Mouse (Mus musculus) intestine, embryonic 15.5 days (tissue): Measurements from ENCODE around the gene Ube2m. TPM values are rescaled to one million over a fixed set of nuclear protein-coding genes. Genes with fewer than 3 reads are reported as not detected.

Experiments
- ATAC-seq: fragments of 200-750 bp; cut with Nextera tagmentation; 2 replicates; pipeline ENCODE4 v1.8.0; 2017; ENCODE audit warnings: moderate TSS enrichment, moderate library complexity
- H3K27ac ChIP-seq: fragments of 300-500 bp; sonication (generic); 2 replicates; pipeline ENCODE4 v1.5.1; 2015; ENCODE audit warnings: mild to moderate bottlenecking, inconsistent platforms
- H3K27me3 ChIP-seq: fragments of 300-500 bp; sonication (generic); replicated peaks from 2 replicates; pipeline ENCODE4 v1.6.1; 2015; ENCODE audit warnings: inconsistent platforms
- H3K36me3 ChIP-seq: fragments of 300-500 bp; sonication (generic); 2 replicates; pipeline ENCODE4 v1.6.1; 2015; ENCODE audit warnings: inconsistent platforms
- H3K4me1 ChIP-seq: fragments of 300-500 bp; sonication (generic); replicated peaks from 2 replicates; pipeline ENCODE4 v1.6.1; 2015; ENCODE audit warnings: inconsistent platforms
- H3K4me2 ChIP-seq: fragments of 300-500 bp; sonication (generic); replicated peaks from 2 replicates; pipeline ENCODE4 v1.6.1; 2015; ENCODE audit warnings: mild to moderate bottlenecking, inconsistent platforms
- H3K4me3 ChIP-seq: fragments of 300-500 bp; sonication (generic); replicated peaks from 2 replicates; pipeline ENCODE4 v1.5.1; 2015; ENCODE audit warnings: inconsistent platforms
- H3K9ac ChIP-seq: fragments of 300-500 bp; sonication (generic); 2 replicates; pipeline ENCODE4 v1.6.1; 2015; ENCODE audit warnings: inconsistent platforms
- H3K9me3 ChIP-seq: fragments of 300-500 bp; sonication (generic); 2 replicates; pipeline ENCODE4 v1.6.1; 2016; ENCODE audit warnings: inconsistent platforms
- WGBS: fragments of 180-500 bp; shearing (Covaris S2); methylation state at CpG from one replicate; pipeline ENCODE4 v1.1.7; 2015; 5-methylcytosine and 5-hydroxymethylcytosine counted together
- polyA plus RNA-seq: library from polyadenylated mRNA; unstranded; fragments of >200 nt; fragmentation: Nextera tagmentation; extraction: Ambion mirVana; gene quantifications from 2 replicates; pipeline ENCODE4 v1.2.1, GENCODE M21; 2015

Ube2m gene
- polyA plus RNA-seq, 1 experiment from 2014 or later, result 109 TPM

DNA sequence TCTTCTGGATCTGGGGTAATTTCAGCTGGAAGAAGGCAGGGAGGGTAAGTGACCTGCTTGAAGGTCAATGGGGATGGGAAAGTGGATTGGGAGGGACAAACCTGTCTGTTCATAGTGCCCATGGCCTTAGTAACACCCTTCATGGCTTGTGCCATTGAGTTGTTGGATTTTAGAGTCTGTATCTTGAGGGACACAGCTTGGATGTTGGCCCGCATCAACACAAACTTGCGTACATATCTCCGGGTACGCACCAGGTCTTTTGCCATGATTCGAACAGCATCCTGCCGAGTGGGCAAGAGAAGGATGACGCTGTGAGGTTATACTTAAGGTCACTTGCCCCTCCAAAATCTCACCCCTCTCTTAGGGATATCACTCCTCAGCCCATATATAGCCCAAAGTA is 5.5 kb downstream of the Ube2m start:
- Histone ChIP-seq H3K27ac (0 out of 2 replicates have a peak overlapping the region, but pooled peaks have one; percentile 22), H3K27me3 (no peaks in the 10 kb centered on the region), H3K4me3 (no peak overlapping the region), H3K9me3 (no peaks in the 10 kb centered on the region), H3K4me1 (peaks cover 27% of the 10 kb centered on the region), H3K9ac (peak overlapping the region; percentile 81; the same call in 1 of the 2 replicates), H3K4me2 (no peak overlapping the region), H3K36me3 (peaks cover 59% of the 10 kb centered on the region)
- ATAC-seq, result no peak
- 87% methylated on average over 7 of the region's 7 CpGs for WGBS

DNA sequence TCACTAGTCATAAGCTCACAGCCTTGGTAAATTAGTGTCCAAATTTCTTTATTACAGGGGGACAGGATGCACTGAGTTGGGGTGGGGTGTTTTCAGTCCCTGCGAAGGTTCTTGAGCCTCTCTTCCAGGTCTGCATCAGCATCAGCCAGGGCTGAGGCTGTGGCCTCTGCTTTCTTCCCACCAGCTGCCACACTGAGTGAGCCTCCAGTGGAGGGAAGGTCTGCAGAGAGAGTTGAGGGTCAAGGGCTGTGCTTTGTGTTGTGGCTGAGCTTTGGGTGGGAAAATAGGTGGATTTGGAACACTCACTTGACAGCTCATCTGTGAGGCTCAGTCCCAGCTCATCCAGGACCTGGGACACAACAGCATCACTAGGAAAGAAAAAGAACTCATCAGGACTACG is 6.1 kb downstream of the Ube2m start:
- Histone ChIP-seq H3K4me1 (peaks cover 29% of the 10 kb centered on the region), H3K27me3 (no peaks in the 10 kb centered on the region), H3K36me3 (peaks cover 65% of the 10 kb centered on the region), H3K9ac (no peak overlapping the region), H3K9me3 (no peaks in the 10 kb centered on the region), H3K4me3 (no peak overlapping the region), H3K4me2 (no peak overlapping the region), H3K27ac (no peak overlapping the region)
- ATAC-seq, result no peak
- 69% methylated on average over 2 of the region's 2 CpGs for WGBS

DNA sequence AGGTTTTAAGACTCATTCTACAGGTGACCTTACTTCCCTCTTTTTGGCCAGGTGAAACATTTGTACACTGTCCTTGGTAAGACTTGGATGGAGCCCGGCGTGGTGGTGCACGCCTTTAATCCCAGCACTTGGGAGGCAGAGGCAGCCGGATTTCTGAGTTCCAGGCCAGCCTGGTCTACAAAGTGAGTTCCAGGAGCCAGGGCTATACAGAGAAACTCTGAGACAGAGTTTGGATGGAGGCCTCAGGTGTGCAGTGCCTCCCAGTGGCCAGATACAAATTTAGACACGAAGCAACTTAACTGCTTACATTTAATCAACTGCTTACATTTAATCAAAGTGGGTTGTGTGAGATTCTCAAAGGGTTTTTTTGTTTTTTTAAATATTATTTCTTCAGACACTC is 7.0 kb downstream of the Ube2m start:
- 73% methylated on average over 5 of the region's 5 CpGs for WGBS
- H3K36me3 ChIP-seq, result peaks cover 68% of the 10 kb centered on the region

DNA sequence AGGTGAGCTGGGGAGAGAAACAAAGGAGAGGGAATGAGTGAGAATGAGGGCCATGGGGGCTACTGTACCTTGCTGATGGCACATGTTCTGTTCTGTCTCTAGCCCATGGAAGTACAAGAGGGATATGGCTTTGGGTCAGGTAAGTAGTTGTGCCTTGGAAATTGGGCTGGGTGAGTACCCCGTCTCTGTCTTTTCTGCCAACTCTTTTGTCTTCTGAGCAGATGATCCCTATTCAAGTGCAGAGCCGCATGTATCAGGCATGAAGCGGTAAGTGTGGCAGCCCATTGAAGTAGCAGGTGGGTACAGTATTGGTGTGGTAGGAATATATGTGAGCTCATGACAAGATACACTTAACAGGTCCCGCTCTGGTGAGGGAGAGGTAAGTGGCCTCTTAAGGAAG is 9.1 kb downstream of the Ube2m start:
- ATAC-seq, result no peak
- Histone ChIP-seq H3K4me1 (peaks cover 23% of the 10 kb centered on the region), H3K36me3 (peaks cover 58% of the 10 kb centered on the region), H3K9me3 (no peaks in the 10 kb centered on the region), H3K4me3 (no peak overlapping the region), H3K27me3 (no peaks in the 10 kb centered on the region), H3K27ac (no peak overlapping the region), H3K4me2 (no peak overlapping the region), H3K9ac (no peak overlapping the region)
- WGBS, result 92% methylated on average over 4 of the region's 4 CpGs

More for the DNA sequence above, 7.0 kb downstream of the Ube2m start:
- Histone ChIP-seq H3K27ac (no peak overlapping the region), H3K9me3 (no peaks in the 10 kb centered on the region), H3K4me2 (no peak overlapping the region), H3K4me3 (no peak overlapping the region), H3K9ac (no peak overlapping the region), H3K4me1 (peaks cover 26% of the 10 kb centered on the region), H3K27me3 (no peaks in the 10 kb centered on the region)
- ATAC-seq, result no peak

DNA sequence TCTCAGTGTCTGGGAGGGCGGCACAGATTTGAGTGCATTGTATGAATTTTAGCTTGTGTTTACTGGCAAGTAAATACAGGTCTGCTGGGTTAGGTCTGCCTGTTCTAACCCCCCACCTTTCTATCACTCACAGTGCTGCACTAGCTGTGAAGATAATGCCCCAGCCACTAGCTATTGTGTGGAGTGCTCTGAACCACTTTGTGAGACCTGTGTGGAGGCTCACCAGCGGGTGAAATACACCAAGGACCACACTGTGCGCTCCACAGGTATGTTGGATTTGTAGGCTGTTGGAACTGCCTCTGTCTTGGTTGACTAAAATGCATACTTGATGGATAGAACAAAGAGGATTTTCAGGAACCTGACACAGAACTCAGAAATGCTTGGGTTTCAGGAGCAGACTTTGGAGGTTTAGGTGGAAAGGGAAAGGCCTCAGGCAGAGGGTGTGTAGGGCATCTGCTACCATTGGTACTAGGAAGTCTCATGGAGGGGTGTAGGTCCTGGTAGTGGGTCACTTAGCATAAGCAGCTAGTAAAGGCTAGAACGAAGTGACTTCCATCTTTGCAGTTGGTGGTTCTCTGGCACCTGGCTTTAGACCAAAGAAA is 12.5 kb downstream of the Ube2m start:
- no peak for ATAC-seq
- peaks cover 43% of the 10 kb centered on the region for H3K36me3 ChIP-seq
- no peaks in the 10 kb centered on the region for H3K27me3 ChIP-seq
- H3K4me2 ChIP-seq, result peak overlapping the region; percentile 91
- H3K9ac ChIP-seq, result peak overlapping the region; percentile 98
- H3K4me3 ChIP-seq, result peak overlapping the region; percentile 94
- H3K9me3 ChIP-seq, result no peaks in the 10 kb centered on the region
- WGBS, result 29% methylated on average over 4 of the region's 4 CpGs
- H3K4me1 ChIP-seq, result peaks cover 23% of the 10 kb centered on the region
- 0 out of 2 replicates have a peak overlapping the region, but pooled peaks have one; percentile 100 for H3K27ac ChIP-seq

DNA sequence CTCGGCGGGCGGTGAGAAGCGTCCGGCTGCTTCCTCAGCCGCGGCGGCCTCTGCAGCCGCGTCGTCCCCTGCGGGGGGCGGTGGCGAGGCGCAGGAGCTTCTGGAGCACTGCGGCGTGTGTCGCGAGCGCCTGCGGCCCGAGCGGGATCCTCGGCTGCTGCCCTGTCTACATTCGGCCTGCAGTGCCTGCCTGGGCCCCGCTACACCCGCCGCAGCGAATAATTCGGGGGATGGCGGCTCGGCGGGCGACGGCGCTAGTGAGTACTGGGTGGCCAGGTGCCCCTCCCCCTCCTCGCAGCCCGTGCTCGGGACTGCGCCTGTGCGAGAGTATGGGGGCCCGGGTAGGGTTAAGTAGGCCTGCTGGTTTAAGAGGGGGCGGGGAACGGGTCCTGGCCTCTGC is 13.3 kb downstream of the Ube2m start:
- H3K4me1 ChIP-seq, result peaks cover 23% of the 10 kb centered on the region
- H3K9me3 ChIP-seq, result no peaks in the 10 kb centered on the region
- H3K9ac ChIP-seq, result peak overlapping the region; percentile 98
- peak overlapping the region; percentile 100 for H3K27ac ChIP-seq
- WGBS, result under 1% methylated on average over 43 of the region's 44 CpGs
- H3K4me2 ChIP-seq, result peak overlapping the region; percentile 91
- peak overlapping the region; percentile 94 for H3K4me3 ChIP-seq
- peak; percentile 67 for ATAC-seq
- peaks cover 35% of the 10 kb centered on the region for H3K36me3 ChIP-seq
- no peaks in the 10 kb centered on the region for H3K27me3 ChIP-seq

DNA sequence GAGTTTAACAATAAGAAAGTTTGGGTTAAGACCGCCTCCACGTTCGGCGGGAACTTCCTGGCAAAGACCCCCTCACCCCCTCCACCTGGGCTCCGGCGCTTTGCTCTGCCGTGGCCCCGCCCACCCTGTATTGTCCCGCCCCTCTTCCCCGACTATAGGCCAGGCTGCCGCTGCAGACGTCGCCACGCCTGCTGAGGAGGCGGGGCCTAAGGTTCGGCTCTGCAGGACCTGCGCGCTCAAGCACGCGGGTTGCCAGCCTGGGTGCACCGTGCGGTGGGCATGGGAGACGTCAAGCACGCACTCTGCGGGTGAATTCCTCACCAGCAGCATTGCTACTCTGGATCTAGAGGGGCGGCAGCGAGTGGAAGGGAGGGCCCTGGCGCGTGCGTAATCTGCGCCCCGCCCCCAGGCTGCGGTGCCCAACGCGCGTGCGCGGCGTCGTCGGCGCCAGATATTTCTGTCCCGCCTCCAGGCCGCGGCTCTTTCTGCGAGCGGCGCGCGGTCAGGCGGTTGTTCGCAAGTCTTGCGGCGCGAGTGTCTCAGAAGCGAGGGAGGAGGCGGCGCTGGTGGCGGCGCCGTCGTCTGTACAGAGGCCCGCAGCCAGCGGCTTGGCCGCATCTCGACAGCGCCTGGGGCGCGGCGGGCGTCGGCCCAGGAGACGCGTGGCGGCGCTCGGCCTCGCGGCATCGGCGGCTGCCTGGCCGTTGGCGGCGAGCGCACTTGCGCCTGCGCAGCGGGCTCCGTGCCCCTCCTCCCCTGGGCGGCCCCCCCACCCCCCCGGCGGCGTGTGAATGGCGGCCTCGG is 13.9 kb downstream of the Ube2m start:
- peak overlapping the region; percentile 94 for H3K4me3 ChIP-seq
- H3K27me3 ChIP-seq, result no peaks in the 10 kb centered on the region
- H3K4me2 ChIP-seq, result peak overlapping the region; percentile 91
- peak overlapping the region; percentile 100 for H3K27ac ChIP-seq
- ATAC-seq, result peak; percentile 85
- under 1% methylated on average over 84 of the region's 95 CpGs for WGBS
- H3K36me3 ChIP-seq, result peaks cover 28% of the 10 kb centered on the region
- H3K9ac ChIP-seq, result peak overlapping the region; percentile 98
- H3K9me3 ChIP-seq, result no peaks in the 10 kb centered on the region
- peaks cover 23% of the 10 kb centered on the region for H3K4me1 ChIP-seq

DNA sequence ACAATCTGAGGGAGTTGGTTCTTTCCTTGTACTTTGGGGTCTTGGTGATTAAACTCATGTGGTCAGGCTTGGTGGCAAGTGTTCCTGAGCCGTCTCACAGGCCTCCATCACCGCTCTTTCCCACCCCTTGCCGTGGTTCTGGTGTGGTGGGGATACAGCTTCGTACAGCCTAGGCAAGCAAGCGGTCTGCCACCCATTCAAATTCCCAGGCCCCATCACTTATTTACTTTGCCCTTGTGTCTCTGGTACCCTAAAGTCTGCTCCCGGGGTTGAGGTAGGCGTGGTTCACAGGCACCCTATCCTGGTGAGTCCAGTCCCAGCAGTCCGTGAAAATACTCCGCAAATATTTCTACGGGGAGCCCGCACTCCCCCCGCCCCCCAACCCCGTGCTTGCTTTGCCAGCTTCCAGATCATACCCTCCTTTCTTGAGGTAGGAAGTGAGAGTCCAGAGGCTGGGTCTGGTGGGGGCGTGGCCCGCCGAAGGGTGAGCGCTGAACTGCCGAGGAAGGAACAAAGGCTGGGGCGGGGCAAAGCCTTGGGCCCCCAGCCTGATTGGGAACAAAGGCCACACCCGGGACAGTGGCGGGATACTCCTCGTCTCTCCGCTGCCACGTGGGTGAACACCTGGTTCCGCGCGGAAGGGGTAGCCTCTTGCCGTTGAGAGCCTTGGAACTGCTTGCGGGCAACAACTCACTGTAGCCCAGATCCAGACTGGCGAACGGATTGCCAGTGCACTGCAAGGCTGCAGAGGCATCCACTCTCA is 15.1 kb downstream of the Ube2m start:
- peaks cover 16% of the 10 kb centered on the region for H3K36me3 ChIP-seq
- peak; percentile 72 for ATAC-seq
- peak overlapping the region; percentile 100 for H3K27ac ChIP-seq
- peak overlapping the region; percentile 91 for H3K4me2 ChIP-seq
- peaks cover 23% of the 10 kb centered on the region for H3K4me1 ChIP-seq
- H3K4me3 ChIP-seq, result peak overlapping the region; percentile 94
- peak overlapping the region; percentile 98 for H3K9ac ChIP-seq
- no peaks in the 10 kb centered on the region for H3K27me3 ChIP-seq
- no peaks in the 10 kb centered on the region for H3K9me3 ChIP-seq
- 2% methylated on average over 31 of the region's 31 CpGs for WGBS

DNA sequence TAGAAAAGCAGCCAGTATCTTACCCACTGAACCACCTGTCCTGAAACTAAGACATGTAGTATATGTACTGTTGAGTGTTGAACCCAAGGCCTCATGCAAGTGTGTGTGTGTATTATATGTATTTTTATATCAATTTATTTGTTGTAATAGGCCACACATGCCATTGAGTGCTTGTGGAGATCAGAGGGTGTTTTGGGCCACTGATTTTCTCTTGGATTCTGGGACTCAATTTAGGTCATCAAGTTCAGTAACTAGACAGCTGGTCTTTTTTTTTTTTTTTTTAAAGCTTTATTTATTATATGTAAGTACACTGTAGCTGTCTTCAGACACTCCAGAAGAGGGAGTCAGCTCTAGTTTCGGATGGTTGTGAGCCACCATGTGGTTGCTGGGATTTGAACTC is 22.9 kb downstream of the Ube2m start:
- Histone ChIP-seq H3K27ac (no peak overlapping the region), H3K9me3 (no peaks in the 10 kb centered on the region), H3K4me2 (no peak overlapping the region), H3K27me3 (no peaks in the 10 kb centered on the region), H3K4me1 (0 out of 2 replicates have a peak, but pooled peaks cover 5% of the 10 kb centered on the region), H3K4me3 (no peak overlapping the region), H3K9ac (no peak overlapping the region), H3K36me3 (no peaks in the 10 kb centered on the region)
- no peak for ATAC-seq
- 87% methylated on average over 1 of the region's 1 CpGs for WGBS

DNA sequence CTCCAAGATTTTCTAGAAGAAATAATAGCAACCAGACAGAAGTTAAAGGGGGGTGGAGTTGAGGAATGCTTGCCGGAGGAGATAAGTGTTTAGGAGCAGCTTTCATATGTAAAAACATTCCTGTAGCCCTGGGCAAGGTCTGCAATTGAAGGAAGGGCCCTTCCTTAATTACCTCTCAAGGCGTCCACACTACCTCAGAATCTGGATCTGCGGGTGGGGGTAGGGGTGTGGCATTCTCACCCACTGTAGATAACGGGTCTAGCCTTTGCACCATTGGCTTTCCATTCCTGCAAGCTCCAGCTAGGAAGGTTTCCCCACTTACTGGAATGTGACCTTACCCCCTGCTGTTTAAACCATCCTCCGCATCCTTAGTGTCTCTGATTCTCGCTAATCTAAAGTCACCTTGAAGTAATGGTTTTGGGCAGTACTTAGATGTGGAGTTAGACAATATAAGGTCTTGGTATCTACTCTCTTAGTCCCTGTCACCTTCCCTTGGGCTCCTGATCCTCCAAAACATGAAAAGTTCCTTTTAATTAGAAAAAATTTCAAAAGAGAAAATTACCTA is 23.7 kb downstream of the Ube2m start:
- no peak overlapping the region for H3K9ac ChIP-seq
- ATAC-seq, result no peak
- H3K27ac ChIP-seq, result no peak overlapping the region
- 36% methylated on average over 6 of the region's 6 CpGs for WGBS
- H3K4me2 ChIP-seq, result no peak overlapping the region
- no peak overlapping the region for H3K4me3 ChIP-seq
- H3K27me3 ChIP-seq, result no peaks in the 10 kb centered on the region
- no peaks in the 10 kb centered on the region for H3K9me3 ChIP-seq
- 0 out of 2 replicates have a peak, but pooled peaks cover 5% of the 10 kb centered on the region for H3K4me1 ChIP-seq
- no peaks in the 10 kb centered on the region for H3K36me3 ChIP-seq

DNA sequence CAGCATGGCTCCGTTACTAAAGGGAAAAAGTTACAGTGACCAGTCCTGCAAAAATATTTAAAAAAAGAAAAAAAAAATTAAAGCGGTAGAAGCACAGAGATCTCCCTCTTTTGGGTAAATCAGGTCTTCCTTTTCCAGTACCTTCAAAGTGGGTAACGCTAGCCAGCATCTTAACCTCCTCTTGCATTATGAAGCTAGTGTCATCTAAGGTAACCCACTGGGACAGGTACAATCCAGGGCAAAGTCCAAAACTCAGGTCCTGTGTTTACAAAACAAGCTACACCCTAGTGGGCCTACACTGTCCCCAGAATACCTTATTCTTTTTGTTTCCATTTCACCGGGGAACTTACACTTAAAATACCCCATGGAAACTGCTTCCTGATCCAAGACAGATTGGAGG is 24.4 kb downstream of the Ube2m start:
- Histone ChIP-seq H3K4me2 (no peak overlapping the region), H3K27ac (no peak overlapping the region), H3K4me3 (no peak overlapping the region), H3K9ac (no peak overlapping the region), H3K9me3 (no peaks in the 10 kb centered on the region), H3K36me3 (no peaks in the 10 kb centered on the region), H3K4me1 (0 out of 2 replicates have a peak, but pooled peaks cover 5% of the 10 kb centered on the region), H3K27me3 (no peaks in the 10 kb centered on the region)
- 60% methylated on average over 4 of the region's 4 CpGs for WGBS
- ATAC-seq, result no peak
